In genomic region chrX:14628267-14628901, GRCm38 (mm10) we compare ENCODE assay signal across 8 mouse cellular contexts.
DNase-seq lines count a peak whose midpoint lies in the region; ATAC-seq and TF ChIP-seq lines count a peak whose summit lies in the region.

No protein-coding gene starts in this region.

- intact Hi-C loops in gastrocnemius, postnatal 14 days (cut with DNase I; ENCODE audit: low total_unique reads), result no loop called here

- no peak overlapping the region for H3K9ac ChIP-seq in hindbrain, embryonic 12.5 days
- H3K9ac ChIP-seq in intestine, embryonic 15.5 days, result no peak overlapping the region
- H3K9ac ChIP-seq in stomach, postnatal 0 days (ENCODE audit: low read length), result no peak overlapping the region

- no peaks in the 10 kb centered on the region for H3K36me3 ChIP-seq in hindbrain, embryonic 10.5 days
- no peaks in the 10 kb centered on the region for H3K36me3 ChIP-seq in hindbrain, embryonic 12.5 days
- H3K36me3 ChIP-seq in intestine, embryonic 15.5 days, result no peaks in the 10 kb centered on the region
- no peaks in the 10 kb centered on the region for H3K36me3 ChIP-seq in stomach, postnatal 0 days (ENCODE audit: control insufficient read depth, insufficient read depth, low read length)

- WGBS in hindbrain, embryonic 10.5 days, result 35% methylated on average over 10 of the region's 10 CpGs
- 47% methylated on average over 10 of the region's 10 CpGs for WGBS in hindbrain, embryonic 12.5 days
- 30% methylated on average over 10 of the region's 10 CpGs for WGBS in intestine, embryonic 15.5 days
- WGBS in stomach, postnatal 0 days, result 21% methylated on average over 10 of the region's 10 CpGs

- H3K4me2 ChIP-seq in hindbrain, embryonic 12.5 days (replicated peaks), result no peak overlapping the region
- no peak overlapping the region for H3K4me2 ChIP-seq in intestine, embryonic 15.5 days (replicated peaks)
- H3K4me2 ChIP-seq in stomach, postnatal 0 days (replicated peaks; ENCODE audit: low read depth), result 0 out of 2 replicates have a peak overlapping the region, but pooled peaks have one; percentile 5

- no peak overlapping the region for H3K4me3 ChIP-seq in hindbrain, embryonic 10.5 days
- no peak overlapping the region for H3K4me3 ChIP-seq in hindbrain, embryonic 12.5 days
- H3K4me3 ChIP-seq in intestine, embryonic 15.5 days (replicated peaks), result no peak overlapping the region
- H3K4me3 ChIP-seq in stomach, postnatal 0 days (ENCODE audit: low read depth, low read length), result no peak overlapping the region

- no peak for TF ChIP-seq CTCF in stomach, postnatal 0 days (IDR thresholded peaks at IDR 0.05; ENCODE audit: low read depth)

- DNase-seq in hindbrain, embryonic 10.5 days (ENCODE audit: low spot score), result peak; percentile 24
- peak; percentile 7 for DNase-seq in adrenal gland, adult 8-10 months
- DNase-seq in gastrocnemius, postnatal 14 days, result peak; percentile 21
- peak; percentile 12 for DNase-seq in lung, postnatal 14 days
- peak; percentile 13 for DNase-seq in stomach, postnatal 0 days (ENCODE audit: low spot score)
- DNase-seq in natural killer cell, adult 2 months (ENCODE audit: low spot score in 2 of 2), result no peak

- no peak for ATAC-seq in hindbrain, embryonic 12.5 days (ENCODE audit: low FRiP score)
- peak; percentile 81 for ATAC-seq in intestine, embryonic 15.5 days
- peak; percentile 75; the same call in 1 of the 2 replicates for ATAC-seq in stomach, postnatal 0 days (ENCODE audit: low FRiP score, low TSS enrichment)

- H3K27me3 ChIP-seq in hindbrain, embryonic 10.5 days (ENCODE audit: insufficient read depth, poor library complexity, severe bottlenecking), result no peaks in the 10 kb centered on the region
- H3K27me3 ChIP-seq in hindbrain, embryonic 12.5 days, result no peaks in the 10 kb centered on the region
- H3K27me3 ChIP-seq in intestine, embryonic 15.5 days (replicated peaks), result no peaks in the 10 kb centered on the region
- H3K27me3 ChIP-seq in stomach, postnatal 0 days (ENCODE audit: control insufficient read depth, insufficient read depth, low read length), result no peaks in the 10 kb centered on the region

- H3K9me3 ChIP-seq in hindbrain, embryonic 10.5 days, result no peaks in the 10 kb centered on the region
- H3K9me3 ChIP-seq in hindbrain, embryonic 12.5 days (replicated peaks), result 0 out of 2 replicates have a peak, but pooled peaks cover 2% of the 10 kb centered on the region
- no peaks in the 10 kb centered on the region for H3K9me3 ChIP-seq in intestine, embryonic 15.5 days
- no peaks in the 10 kb centered on the region for H3K9me3 ChIP-seq in stomach, postnatal 0 days (ENCODE audit: control insufficient read depth, low read length)

- no peaks in the 10 kb centered on the region; the same call in 1 of the 2 replicates for H3K4me1 ChIP-seq in hindbrain, embryonic 10.5 days (replicated peaks)
- H3K4me1 ChIP-seq in hindbrain, embryonic 12.5 days, result no peaks in the 10 kb centered on the region
- H3K4me1 ChIP-seq in intestine, embryonic 15.5 days (replicated peaks), result no peaks in the 10 kb centered on the region
- H3K4me1 ChIP-seq in stomach, postnatal 0 days (replicated peaks; ENCODE audit: control insufficient read depth, insufficient read depth), result no peaks in the 10 kb centered on the region

- TF ChIP-seq EP300 in stomach, postnatal 0 days (optimal IDR thresholded peaks at IDR 0.05), result no peak

- no peak overlapping the region for H3K27ac ChIP-seq in hindbrain, embryonic 10.5 days
- no peak overlapping the region for H3K27ac ChIP-seq in hindbrain, embryonic 12.5 days
- H3K27ac ChIP-seq in intestine, embryonic 15.5 days, result peak overlapping the region; percentile 32; the same call in 1 of the 2 replicates
- H3K27ac ChIP-seq in stomach, postnatal 0 days (replicated peaks), result peak overlapping the region; percentile 58; the same call in 1 of the 2 replicates

Comparison
In these comparisons a context has a peak if more than half of its experiments do, and no peak if none do; other contexts are left out.
1. DNase-seq: peak in hindbrain, embryonic 10.5 days (single experiment), adrenal gland, adult 8-10 months (single experiment), gastrocnemius, postnatal 14 days (single experiment), lung, postnatal 14 days (single experiment) and stomach, postnatal 0 days (single experiment); none in natural killer cell, adult 2 months (0 of 2).
2. H3K27ac ChIP-seq: peak in intestine, embryonic 15.5 days (single experiment) and stomach, postnatal 0 days (single experiment); none in hindbrain, embryonic 10.5 days (single experiment) and hindbrain, embryonic 12.5 days (single experiment).